Mouse (Mus musculus) stomach, postnatal 0 days (tissue): Measurements from ENCODE around the gene Lrrc9.

Experiments used
- CTCF ChIP-seq: IDR thresholded peaks from 2 replicates; pipeline ENCODE4 v1.5.1; 2016; ENCODE audit warnings: antibody characterized with exemption, low read depth, mild to moderate bottlenecking, moderate library complexity
- EP300 ChIP-seq: optimal IDR thresholded peaks from 2 replicates; pipeline ENCODE3; 2016; ENCODE audit warnings: antibody characterized with exemption

- no peak for TF ChIP-seq CTCF
- TF ChIP-seq EP300: no peak
These were observed 34.0 kb upstream of the Lrrc9 start for GRCm38 (mm10) chr12:72407721-72408110.
